Mouse (Mus musculus) stomach, postnatal 0 days (tissue): ENCODE results near the gene Eps8l2. TPM values are rescaled to one million over a fixed set of nuclear protein-coding genes. Genes with fewer than 3 reads are reported as not detected.

Source experiments
- ATAC-seq: fragments of 200-750 bp; cut with Nextera tagmentation; 2 replicates; pipeline ENCODE4 v1.8.0; 2017; ENCODE audit not compliant: low FRiP score, low TSS enrichment
- DNase-seq: peaks from one replicate; pipeline ENCODE4 v3.0.0-alpha.2; 2016; ENCODE audit warnings: low spot score
- H3K27ac ChIP-seq: fragments of 300-500 bp; sonication (generic); replicated peaks from 2 replicates; pipeline ENCODE4 v1.5.1; 2014; ENCODE audit warnings: mild to moderate bottlenecking, control low read depth
- H3K27me3 ChIP-seq: fragments of 300-500 bp; sonication (generic); 2 replicates; pipeline ENCODE4 v1.6.1; 2014; ENCODE audit warnings: low read length; ENCODE audit not compliant: control insufficient read depth, insufficient read depth
- H3K36me3 ChIP-seq: fragments of 300-500 bp; sonication (generic); 2 replicates; pipeline ENCODE4 v1.6.1; 2014; ENCODE audit warnings: low read length, mixed read lengths; ENCODE audit not compliant: control insufficient read depth, insufficient read depth
- H3K4me1 ChIP-seq: fragments of 300-500 bp; sonication (generic); replicated peaks from 2 replicates; pipeline ENCODE4 v1.6.1; 2014; ENCODE audit warnings: antibody characterized with exemption; ENCODE audit not compliant: control insufficient read depth, insufficient read depth
- H3K4me2 ChIP-seq: fragments of 300-500 bp; sonication (generic); replicated peaks from 2 replicates; pipeline ENCODE4 v1.6.1; 2014; ENCODE audit warnings: low read depth, mild to moderate bottlenecking, control low read depth, moderate library complexity
- H3K4me3 ChIP-seq: fragments of 300-500 bp; sonication (generic); 2 replicates; pipeline ENCODE4 v1.5.1; 2014; ENCODE audit warnings: low read depth, low read length, control low read depth
- H3K9ac ChIP-seq: fragments of 300-500 bp; sonication (generic); 2 replicates; pipeline ENCODE4 v1.6.1; 2014; ENCODE audit warnings: mild to moderate bottlenecking, low read length, control low read depth, mixed read lengths
- H3K9me3 ChIP-seq: fragments of 300-500 bp; sonication (generic); 2 replicates; pipeline ENCODE4 v1.6.1; 2016; ENCODE audit warnings: low read length; ENCODE audit not compliant: control insufficient read depth
- CTCF ChIP-seq: IDR thresholded peaks from 2 replicates; pipeline ENCODE4 v1.5.1; 2016; ENCODE audit warnings: antibody characterized with exemption, low read depth, mild to moderate bottlenecking, moderate library complexity
- EP300 ChIP-seq: optimal IDR thresholded peaks from 2 replicates; pipeline ENCODE3; 2016; ENCODE audit warnings: antibody characterized with exemption
- WGBS: fragments of 180-500 bp; shearing (Covaris S2); extraction: QIAGEN DNeasy Blood & Tissue Kit; methylation state at CpG from one replicate; pipeline ENCODE4 v1.1.7; 2014; 5-methylcytosine and 5-hydroxymethylcytosine counted together
- polyA plus RNA-seq: library from polyadenylated mRNA; unstranded; fragments of >200 nt; fragmentation: Nextera tagmentation; extraction: Ambion mirVana; gene quantifications from 2 replicates; pipeline ENCODE4 v1.2.1, GENCODE M21; 2015

Eps8l2 gene
- polyA plus RNA-seq, 1 experiment from 2014 or later: 86.1 TPM

DNA sequence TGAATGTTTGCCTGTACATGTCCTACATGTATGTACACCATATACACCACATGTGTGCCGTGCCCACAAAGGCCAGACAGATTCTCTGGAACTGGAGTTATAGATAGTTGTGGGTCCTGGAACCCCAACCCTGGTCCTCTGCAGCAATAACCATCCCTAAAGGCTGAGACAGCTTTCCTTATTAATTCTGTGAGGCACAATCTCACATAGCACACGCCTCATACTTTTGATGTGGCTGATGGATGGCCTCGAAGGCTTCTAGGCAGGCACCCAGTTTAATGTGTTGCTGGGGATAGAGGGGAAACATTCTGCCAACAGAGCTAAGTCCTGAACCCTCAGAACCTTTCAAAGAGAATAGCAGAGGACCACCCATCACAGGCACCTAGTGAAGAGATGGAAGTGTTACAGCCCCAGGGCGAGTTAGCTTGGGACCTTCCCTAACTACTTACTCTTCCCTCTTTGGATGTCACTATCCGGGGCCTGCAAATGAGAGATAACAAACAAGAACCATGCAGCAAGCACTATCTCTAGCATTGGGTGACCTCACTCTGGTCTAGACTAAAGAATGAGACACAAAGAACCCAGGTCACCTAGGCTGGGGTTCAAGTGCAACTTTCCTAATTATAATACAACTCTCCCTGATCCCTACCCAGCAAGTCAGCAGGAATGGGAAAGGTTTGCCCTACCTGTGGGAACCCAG, 25.8 kb downstream of the Eps8l2 start:
- Histone ChIP-seq H3K9ac (no peak overlapping the region), H3K27me3 (no peaks in the 10 kb centered on the region), H3K9me3 (no peaks in the 10 kb centered on the region), H3K27ac (no peak overlapping the region), H3K36me3 (no peaks in the 10 kb centered on the region), H3K4me2 (no peak overlapping the region), H3K4me1 (no peaks in the 10 kb centered on the region), H3K4me3 (no peak overlapping the region)
- 80% methylated on average over 5 of the region's 5 CpGs for whole genome bisulfite sequencing
- TF ChIP-seq EP300: no peak
- no peak for DNase-seq
- ATAC-seq: no peak

DNA sequence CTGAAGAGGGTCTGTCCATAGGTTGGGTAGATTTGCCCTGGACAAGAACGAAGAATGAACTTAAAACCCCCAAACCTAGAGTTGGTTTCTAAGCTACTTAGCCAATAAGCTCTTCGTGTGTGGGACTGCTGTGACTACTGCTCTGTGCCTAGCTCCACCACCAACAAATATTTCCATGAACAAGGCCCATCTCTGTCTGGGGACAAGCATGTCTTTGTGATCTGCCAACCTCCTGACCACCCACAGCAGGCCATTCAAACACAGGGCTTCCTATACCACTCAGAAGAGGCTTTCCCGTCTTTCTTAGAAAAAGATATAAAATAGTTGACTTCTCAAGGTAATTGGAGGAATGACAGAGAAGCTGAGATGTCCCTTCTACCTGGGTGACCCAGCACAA, 26.4 kb downstream of the Eps8l2 start:
- H3K4me2 ChIP-seq: no peak overlapping the region
- H3K9ac ChIP-seq: no peak overlapping the region
- DNase-seq: no peak
- no peaks in the 10 kb centered on the region for H3K36me3 ChIP-seq
- H3K4me1 ChIP-seq: no peaks in the 10 kb centered on the region
- H3K9me3 ChIP-seq: no peaks in the 10 kb centered on the region
- no peak for TF ChIP-seq CTCF
- TF ChIP-seq EP300: no peak
- no peak for ATAC-seq
- 56% methylated on average over 3 of the region's 3 CpGs for WGBS
- H3K4me3 ChIP-seq: no peak overlapping the region
- H3K27ac ChIP-seq: no peak overlapping the region
- H3K27me3 ChIP-seq: no peaks in the 10 kb centered on the region

DNA sequence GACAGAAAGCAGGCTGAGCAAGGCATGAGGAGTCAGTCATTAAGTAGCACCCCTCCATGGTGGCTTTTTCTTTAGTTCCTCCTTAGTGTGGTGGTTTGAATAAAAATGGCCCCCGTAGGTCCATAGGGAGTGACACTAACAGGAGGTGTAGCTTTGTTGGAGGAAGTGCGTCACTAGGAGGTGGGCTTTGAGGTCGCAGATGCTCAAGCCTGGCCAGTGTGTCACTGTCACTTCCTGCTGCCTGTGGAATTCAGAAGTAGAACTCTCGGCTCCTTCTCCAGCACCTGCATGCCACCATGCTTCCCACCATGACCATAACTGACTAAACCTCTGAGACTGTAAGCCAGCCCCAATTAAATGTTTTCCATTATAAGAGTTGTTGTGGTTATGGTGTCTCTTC, 28.7 kb downstream of the Eps8l2 start:
- 74% methylated on average over 4 of the region's 4 CpGs for WGBS
- Histone ChIP-seq H3K9me3 (no peaks in the 10 kb centered on the region), H3K4me2 (no peak overlapping the region), H3K9ac (no peak overlapping the region), H3K36me3 (no peaks in the 10 kb centered on the region), H3K4me1 (no peaks in the 10 kb centered on the region), H3K27ac (no peak overlapping the region), H3K4me3 (no peak overlapping the region), H3K27me3 (no peaks in the 10 kb centered on the region)
- DNase-seq (no peak), ATAC-seq (no peak)
- TF ChIP-seq CTCF (no peak), EP300 (no peak)

DNA sequence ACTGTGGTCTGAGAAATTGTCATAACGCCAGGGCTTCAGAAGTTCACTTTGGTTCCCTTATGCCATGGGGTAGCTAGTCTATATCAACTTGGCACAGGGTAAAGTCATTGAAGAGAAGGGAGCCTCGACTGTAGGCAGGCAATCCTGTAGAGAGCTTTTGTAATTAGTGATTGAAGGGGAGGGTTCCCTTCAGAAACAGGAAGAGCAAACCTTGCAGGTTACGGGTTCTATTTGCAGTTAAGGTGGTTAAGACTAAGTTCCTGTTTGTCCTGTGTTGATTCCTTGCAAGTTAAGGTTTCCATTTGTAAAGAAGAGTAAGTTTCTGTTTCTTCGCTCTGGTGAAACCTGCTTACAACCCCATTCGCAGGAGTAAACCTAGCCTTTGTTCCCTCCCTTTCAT, 31.2 kb downstream of the Eps8l2 start:
- no peak for ATAC-seq
- 51% methylated on average over 5 of the region's 5 CpGs for WGBS

DNA sequence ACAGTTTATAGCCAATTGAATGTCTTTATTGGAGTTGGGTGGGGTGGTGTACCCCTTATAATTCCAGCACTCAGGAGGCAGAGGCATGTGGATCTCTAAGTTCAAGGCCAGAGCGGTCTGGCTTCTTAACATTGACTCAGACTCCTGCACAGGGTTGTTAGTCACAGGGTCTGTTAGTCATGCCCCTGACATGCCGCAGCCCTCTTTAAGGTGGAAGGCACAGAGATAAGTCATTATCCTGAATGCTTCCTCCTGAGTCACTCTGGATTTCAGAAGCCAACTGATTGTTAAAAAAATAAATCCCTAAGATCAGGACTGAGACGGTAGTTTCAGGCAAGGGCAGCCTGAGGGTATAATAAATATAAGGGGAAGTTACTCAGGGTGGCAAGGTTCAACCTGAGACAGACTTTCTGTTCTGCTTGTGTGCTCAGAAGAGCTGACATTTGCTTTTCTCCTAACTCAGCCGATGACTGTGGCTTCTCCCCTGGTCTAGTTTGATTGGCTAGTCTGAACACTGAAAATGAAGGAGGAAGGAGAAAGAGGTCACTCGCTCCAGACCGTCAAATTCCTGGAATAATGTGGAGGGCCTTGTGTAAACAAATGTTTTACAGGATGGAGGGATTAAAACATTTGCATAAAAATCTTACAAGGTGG, 33.4 kb downstream of the Eps8l2 start:
- H3K36me3 ChIP-seq: no peaks in the 10 kb centered on the region
- no peaks in the 10 kb centered on the region for H3K9me3 ChIP-seq
- ATAC-seq: peak; percentile 87
- TF ChIP-seq EP300 (no peak), CTCF (no peak)
- WGBS: 30% methylated on average over 6 of the region's 6 CpGs
- no peak overlapping the region for H3K4me2 ChIP-seq
- H3K9ac ChIP-seq: no peak overlapping the region
- no peak overlapping the region for H3K4me3 ChIP-seq
- H3K27me3 ChIP-seq: no peaks in the 10 kb centered on the region
- no peaks in the 10 kb centered on the region for H3K4me1 ChIP-seq
- no peak for DNase-seq
- no peak overlapping the region; the same call in 1 of the 2 replicates for H3K27ac ChIP-seq

More for the DNA sequence above, 31.2 kb downstream of the Eps8l2 start:
- H3K9me3 ChIP-seq: no peaks in the 10 kb centered on the region
- no peak overlapping the region for H3K9ac ChIP-seq
- H3K4me1 ChIP-seq: no peaks in the 10 kb centered on the region
- H3K36me3 ChIP-seq: no peaks in the 10 kb centered on the region
- H3K27ac ChIP-seq: peak overlapping the region; percentile 53; the same call in 1 of the 2 replicates
- H3K4me3 ChIP-seq: no peak overlapping the region
- no peak overlapping the region for H3K4me2 ChIP-seq
- TF ChIP-seq EP300 (no peak), CTCF (no peak)
- no peaks in the 10 kb centered on the region for H3K27me3 ChIP-seq
- DNase-seq: no peak

DNA sequence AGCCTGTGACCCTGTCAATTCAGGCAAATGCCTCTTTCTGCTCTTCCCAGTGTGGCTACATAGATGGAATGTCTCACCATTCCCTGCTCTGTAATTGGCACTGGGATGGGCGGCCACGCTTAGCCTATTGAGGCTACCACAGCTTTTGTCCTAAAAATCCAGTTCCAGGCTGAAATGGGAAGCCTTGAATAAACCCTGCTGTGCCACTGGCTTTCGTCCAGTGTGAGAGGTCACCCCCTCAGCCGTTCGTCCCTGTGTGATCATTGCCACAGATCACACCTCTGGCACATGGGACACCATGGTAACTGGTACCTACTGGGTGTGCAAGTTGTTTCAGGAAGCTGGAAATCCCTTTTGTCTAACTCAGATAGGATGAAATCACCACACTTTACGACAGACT, 34.9 kb downstream of the Eps8l2 start:
- Histone ChIP-seq H3K27me3 (no peaks in the 10 kb centered on the region), H3K9me3 (no peaks in the 10 kb centered on the region), H3K36me3 (no peaks in the 10 kb centered on the region), H3K4me2 (no peak overlapping the region), H3K9ac (no peak overlapping the region), H3K4me3 (no peak overlapping the region), H3K4me1 (no peaks in the 10 kb centered on the region), H3K27ac (no peak overlapping the region)
- TF ChIP-seq CTCF: no peak
- no peak for TF ChIP-seq EP300
- WGBS: 75% methylated on average over 6 of the region's 6 CpGs
- DNase-seq: no peak
- ATAC-seq: no peak
